Mouse (Mus musculus): Measurements from ENCODE around the gene Coq6. TPM values are rescaled to one million over a fixed set of nuclear protein-coding genes. Genes with fewer than 3 reads are reported as not detected.

The Coq6 gene
- polyA plus RNA-seq, 1 experiment from 2014 or later, result 3.2 TPM

GRCm38 (mm10) chr12:84382369-84382768, 20.9 kb downstream of the Coq6 start:
- 95% methylated on average over 4 of the region's 4 CpGs for WGBS (ENCODE audit: missing documents)
- Histone ChIP-seq H3K4me3 (ENCODE audit: inconsistent target) (no peak overlapping the region), H3K79me2 (ENCODE audit: inconsistent target) (no peaks in the 10 kb centered on the region), H3K27ac (no peak overlapping the region), H3K36me3 (ENCODE audit: inconsistent target) (no peaks in the 10 kb centered on the region)

GRCm38 (mm10) chr12:84384644-84385081, 23.2 kb downstream of the Coq6 start:
- Histone ChIP-seq H3K36me3 (ENCODE audit: inconsistent target) (no peaks in the 10 kb centered on the region), H3K4me3 (ENCODE audit: inconsistent target) (no peak overlapping the region), H3K79me2 (ENCODE audit: inconsistent target) (no peaks in the 10 kb centered on the region), H3K27ac (no peak overlapping the region)
- WGBS (ENCODE audit: missing documents), result 22% methylated on average over 5 of the region's 5 CpGs

GRCm38 (mm10) chr12:84385408-84385807, 24.0 kb downstream of the Coq6 start:
- H3K79me2 ChIP-seq (ENCODE audit: inconsistent target), result no peaks in the 10 kb centered on the region
- no peak overlapping the region for H3K4me3 ChIP-seq (ENCODE audit: inconsistent target)
- no peaks in the 10 kb centered on the region for H3K36me3 ChIP-seq (ENCODE audit: inconsistent target)
- WGBS (ENCODE audit: missing documents), result 98% methylated on average over 4 of the region's 4 CpGs
- no peak overlapping the region for H3K27ac ChIP-seq

GRCm38 (mm10) chr12:84388097-84388496, 26.6 kb downstream of the Coq6 start:
- Histone ChIP-seq H3K79me2 (ENCODE audit: inconsistent target) (no peaks in the 10 kb centered on the region), H3K27ac (no peak overlapping the region), H3K36me3 (ENCODE audit: inconsistent target) (no peaks in the 10 kb centered on the region), H3K4me3 (ENCODE audit: inconsistent target) (no peak overlapping the region)
- WGBS (ENCODE audit: missing documents), result 95% methylated on average over 8 of the region's 8 CpGs

GRCm38 (mm10) chr12:84388774-84389400, 27.4 kb downstream of the Coq6 start:
- H3K36me3 ChIP-seq (ENCODE audit: inconsistent target), result no peaks in the 10 kb centered on the region
- 23% methylated on average over 14 of the region's 14 CpGs for WGBS (ENCODE audit: missing documents)
- H3K79me2 ChIP-seq (ENCODE audit: inconsistent target), result no peaks in the 10 kb centered on the region
- peak overlapping the region; percentile 19; the same call in 1 of the 2 replicates for H3K27ac ChIP-seq
- H3K4me3 ChIP-seq (ENCODE audit: inconsistent target), result peak overlapping the region; percentile 7; the same call in 1 of the 2 replicates

GRCm38 (mm10) chr12:84390336-84390735, 28.9 kb downstream of the Coq6 start:
- Histone ChIP-seq H3K79me2 (ENCODE audit: inconsistent target) (no peaks in the 10 kb centered on the region), H3K36me3 (ENCODE audit: inconsistent target) (no peaks in the 10 kb centered on the region), H3K4me3 (ENCODE audit: inconsistent target) (no peak overlapping the region), H3K27ac (no peak overlapping the region)
- 97% methylated on average over 6 of the region's 6 CpGs for WGBS (ENCODE audit: missing documents)

GRCm38 (mm10) chr12:84392681-84393080, 31.2 kb downstream of the Coq6 start:
- H3K79me2 ChIP-seq (ENCODE audit: inconsistent target), result no peaks in the 10 kb centered on the region
- 98% methylated on average over 4 of the region's 4 CpGs for WGBS (ENCODE audit: missing documents)
- no peak overlapping the region for H3K27ac ChIP-seq
- H3K36me3 ChIP-seq (ENCODE audit: inconsistent target), result no peaks in the 10 kb centered on the region
- H3K4me3 ChIP-seq (ENCODE audit: inconsistent target), result no peak overlapping the region

GRCm38 (mm10) chr12:84393847-84394246, 32.4 kb downstream of the Coq6 start:
- no peak overlapping the region for H3K27ac ChIP-seq
- no peaks in the 10 kb centered on the region for H3K79me2 ChIP-seq (ENCODE audit: inconsistent target)
- 98% methylated on average over 5 of the region's 5 CpGs for WGBS (ENCODE audit: missing documents)
- H3K36me3 ChIP-seq (ENCODE audit: inconsistent target), result no peaks in the 10 kb centered on the region
- no peak overlapping the region for H3K4me3 ChIP-seq (ENCODE audit: inconsistent target)

GRCm38 (mm10) chr12:84396947-84397679, 35.7 kb downstream of the Coq6 start:
- WGBS (ENCODE audit: missing documents), result 88% methylated on average over 14 of the region's 14 CpGs

GRCm38 (mm10) chr12:84397685-84398084, 36.2 kb downstream of the Coq6 start:
- Histone ChIP-seq H3K4me3 (ENCODE audit: inconsistent target) (no peak overlapping the region), H3K36me3 (ENCODE audit: inconsistent target) (no peaks in the 10 kb centered on the region), H3K27ac (no peak overlapping the region), H3K79me2 (ENCODE audit: inconsistent target) (no peaks in the 10 kb centered on the region)

More at GRCm38 (mm10) chr12:84396947-84397679, 35.7 kb downstream of the Coq6 start:
- H3K79me2 ChIP-seq (ENCODE audit: inconsistent target), result no peaks in the 10 kb centered on the region
- no peak overlapping the region for H3K4me3 ChIP-seq (ENCODE audit: inconsistent target)
- H3K36me3 ChIP-seq (ENCODE audit: inconsistent target), result no peaks in the 10 kb centered on the region
- no peak overlapping the region for H3K27ac ChIP-seq

GRCm38 (mm10) chr12:84398629-84399028, 37.2 kb downstream of the Coq6 start:
- no peak overlapping the region for H3K27ac ChIP-seq

GRCm38 (mm10) chr12:84399135-84399534, 37.7 kb downstream of the Coq6 start:
- Histone ChIP-seq H3K79me2 (ENCODE audit: inconsistent target) (no peaks in the 10 kb centered on the region), H3K27ac (no peak overlapping the region), H3K36me3 (ENCODE audit: inconsistent target) (no peaks in the 10 kb centered on the region), H3K4me3 (ENCODE audit: inconsistent target) (no peak overlapping the region)
- WGBS (ENCODE audit: missing documents), result 89% methylated on average over 9 of the region's 9 CpGs

More at GRCm38 (mm10) chr12:84398629-84399028, 37.2 kb downstream of the Coq6 start:
- WGBS (ENCODE audit: missing documents), result 66% methylated on average over 5 of the region's 5 CpGs
- Histone ChIP-seq H3K79me2 (ENCODE audit: inconsistent target) (no peaks in the 10 kb centered on the region), H3K4me3 (ENCODE audit: inconsistent target) (no peak overlapping the region), H3K36me3 (ENCODE audit: inconsistent target) (no peaks in the 10 kb centered on the region)

GRCm38 (mm10) chr12:84399663-84400062, 38.2 kb downstream of the Coq6 start:
- WGBS (ENCODE audit: missing documents), result 87% methylated on average over 9 of the region's 9 CpGs
- H3K79me2 ChIP-seq (ENCODE audit: inconsistent target), result no peaks in the 10 kb centered on the region
- H3K36me3 ChIP-seq (ENCODE audit: inconsistent target), result no peaks in the 10 kb centered on the region
- no peak overlapping the region for H3K27ac ChIP-seq
- H3K4me3 ChIP-seq (ENCODE audit: inconsistent target), result no peak overlapping the region

GRCm38 (mm10) chr12:84400068-84400467, 38.6 kb downstream of the Coq6 start:
- Histone ChIP-seq H3K79me2 (ENCODE audit: inconsistent target) (no peaks in the 10 kb centered on the region), H3K36me3 (ENCODE audit: inconsistent target) (no peaks in the 10 kb centered on the region), H3K4me3 (ENCODE audit: inconsistent target) (no peak overlapping the region), H3K27ac (no peak overlapping the region)
- WGBS (ENCODE audit: missing documents), result 100% methylated on average over 3 of the region's 3 CpGs

- no peak overlapping the region for H3K27ac ChIP-seq
- H3K4me3 ChIP-seq (ENCODE audit: inconsistent target), result no peak overlapping the region
- no peaks in the 10 kb centered on the region for H3K36me3 ChIP-seq (ENCODE audit: inconsistent target)
- no peaks in the 10 kb centered on the region for H3K79me2 ChIP-seq (ENCODE audit: inconsistent target)
- WGBS (ENCODE audit: missing documents), result 79% methylated on average over 3 of the region's 3 CpGs
Observed at GRCm38 (mm10) chr12:84400653-84401052, 39.2 kb downstream of the Coq6 start.

Data from macrophage (primary cell).